Mouse (Mus musculus) E14TG2a.4 (cell line): ENCODE measurements at regions not wholly inside any gene's neighbourhood (a gene's known extent, or its start where the extent isn't known, plus 50 kb on each side); places are given as distances from the start of the nearest gene placed in this dataset.

Source experiments
- CTCF ChIP-seq: conservative IDR thresholded peaks from 2 replicates; pipeline ENCODE4 v1.5.1; 2014; ENCODE audit warnings: low read length
- NANOG ChIP-seq: IDR thresholded peaks from 2 replicates; pipeline ENCODE4 v1.6.1; 2014; ENCODE audit warnings: borderline replicate concordance, low read length, mixed read lengths

- no peak for TF ChIP-seq CTCF
- TF ChIP-seq NANOG, result no peak
Observed at GRCm38 (mm10) chr9:41429711-41430390, 268.4 kb upstream of the Ubash3b start.
